Mouse (Mus musculus): ENCODE measurements around the gene Zscan26.
"Not testable (repeated sequence)": the region's sequence is repeated elsewhere in the genome, so short reads cannot be mapped to it uniquely, and the experiment has no call there.

Gene Zscan26

DNA sequence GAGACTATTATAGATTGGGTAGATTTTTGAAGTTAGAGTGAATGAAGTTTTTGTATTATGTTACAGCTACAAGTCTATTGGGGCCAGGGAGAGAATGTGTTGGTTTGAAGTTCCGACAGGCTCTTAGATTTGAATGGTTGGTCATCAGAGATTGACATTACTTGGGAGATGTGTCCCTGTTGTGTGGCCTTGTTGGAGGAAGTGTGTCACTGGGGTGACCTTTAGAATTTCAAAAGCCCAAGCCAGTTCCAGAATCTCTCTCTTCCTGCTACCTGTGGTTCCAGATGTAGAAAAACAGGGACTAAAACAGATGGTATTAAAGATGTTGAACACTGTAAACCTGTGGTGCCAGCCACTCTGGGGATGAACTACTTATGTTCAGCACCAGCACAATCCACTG, 25.9 kb downstream of the Zscan26 start:
- DNase-seq (ENCODE audit: low read depth, low spot score): no peak

GRCm38 (mm10) chr13:21423301-21423700, 30.2 kb downstream of the Zscan26 start:
- DNase-seq (ENCODE audit: low read depth, low spot score): no peak

DNA sequence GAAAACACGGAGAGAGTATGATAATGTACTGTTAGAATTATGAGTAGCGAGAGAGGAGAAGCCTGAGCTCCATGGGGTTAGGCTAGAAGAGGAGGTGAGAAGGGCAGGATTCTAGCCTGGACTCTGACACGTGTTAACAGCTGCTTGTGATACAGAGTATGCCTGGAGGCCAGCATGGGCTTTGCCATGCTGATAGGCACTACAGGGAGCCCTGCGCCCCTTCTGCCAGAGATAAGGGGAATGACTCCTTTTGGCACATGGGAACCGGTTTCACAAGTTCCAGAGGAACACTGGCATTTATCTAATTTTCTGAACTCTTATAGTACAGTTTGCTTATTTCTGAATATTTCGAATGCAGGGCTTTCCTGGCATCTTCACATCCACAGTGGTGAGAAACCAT, 34.7 kb downstream of the Zscan26 start:
- no peak for DNase-seq (ENCODE audit: low read depth, low spot score)

GRCm38 (mm10) chr13:21417298-21418010, 36.1 kb downstream of the Zscan26 start:
- no peak for DNase-seq (ENCODE audit: low read depth, low spot score)

- no peak for DNase-seq (ENCODE audit: low read depth, low spot score)
These were observed 37.8 kb downstream of the Zscan26 start for GRCm38 (mm10) chr13:21415750-21416149.

DNA sequence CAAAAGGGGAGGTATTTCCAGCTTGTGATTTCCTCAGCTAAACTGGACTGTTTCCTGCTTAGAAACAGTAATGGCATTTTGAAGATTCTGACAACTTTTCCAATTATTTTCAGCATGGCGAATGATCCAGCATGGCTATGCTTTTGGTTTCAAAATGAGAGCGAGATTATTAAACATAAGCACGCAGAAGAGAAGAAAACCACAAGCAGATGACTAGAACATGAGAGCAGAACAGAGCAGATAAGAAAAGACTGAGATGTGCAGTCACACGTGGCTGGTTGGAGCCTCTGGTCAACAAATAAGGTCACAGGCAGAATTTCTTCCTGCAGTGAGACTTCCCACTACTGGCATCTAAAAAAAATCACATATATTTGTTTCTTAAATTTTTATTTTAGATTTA, 38.3 kb downstream of the Zscan26 start:
- DNase-seq (ENCODE audit: low read depth, low spot score): no peak

DNA sequence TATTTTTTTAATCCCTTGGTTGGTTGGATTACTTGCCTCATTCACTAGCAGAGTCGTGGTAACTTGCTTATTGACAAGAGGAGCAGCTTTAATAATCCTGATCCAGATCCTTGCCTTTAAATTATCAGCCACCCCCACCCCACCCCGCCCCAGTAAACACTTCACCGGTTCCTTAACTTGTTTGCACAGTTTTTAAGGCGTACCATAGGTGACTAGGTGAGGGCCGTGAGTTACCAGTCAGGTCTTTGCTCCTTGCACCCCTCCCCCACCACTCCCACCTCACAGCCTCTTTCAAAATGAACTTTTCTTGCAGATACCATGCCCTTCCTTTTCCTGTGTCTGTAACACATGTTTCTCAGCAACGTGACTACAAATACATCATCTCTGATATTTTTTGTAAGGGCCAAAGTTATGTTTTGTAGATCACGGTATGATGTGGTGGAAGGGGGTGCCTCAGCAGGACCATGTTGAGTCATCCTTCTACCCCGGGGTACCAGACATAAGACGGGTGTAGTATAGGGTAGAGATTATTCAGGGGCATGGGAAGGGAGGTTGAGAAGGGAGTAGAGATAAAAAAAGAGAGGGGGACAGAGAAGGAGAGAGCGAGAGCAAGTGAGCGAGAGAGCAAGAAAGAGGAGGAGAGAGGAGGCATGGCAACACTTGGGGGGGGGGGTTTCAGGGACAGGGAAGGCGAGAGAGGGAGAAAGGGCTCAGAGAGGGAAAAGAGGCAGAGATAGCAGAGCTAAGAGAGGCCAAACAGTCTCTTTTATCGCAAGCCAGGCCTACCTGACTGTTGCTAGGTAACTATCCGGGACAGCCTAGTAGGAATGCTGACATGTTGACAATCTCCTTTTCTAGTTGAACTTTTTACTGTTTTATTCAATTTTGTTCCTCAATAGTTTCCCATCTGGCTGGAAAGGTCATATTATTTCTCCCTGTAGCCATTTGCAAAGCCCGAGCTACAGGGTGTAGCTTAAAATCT, 39.0 kb downstream of the Zscan26 start:
- peak; percentile 46 for DNase-seq (ENCODE audit: low read depth, low spot score)

DNA sequence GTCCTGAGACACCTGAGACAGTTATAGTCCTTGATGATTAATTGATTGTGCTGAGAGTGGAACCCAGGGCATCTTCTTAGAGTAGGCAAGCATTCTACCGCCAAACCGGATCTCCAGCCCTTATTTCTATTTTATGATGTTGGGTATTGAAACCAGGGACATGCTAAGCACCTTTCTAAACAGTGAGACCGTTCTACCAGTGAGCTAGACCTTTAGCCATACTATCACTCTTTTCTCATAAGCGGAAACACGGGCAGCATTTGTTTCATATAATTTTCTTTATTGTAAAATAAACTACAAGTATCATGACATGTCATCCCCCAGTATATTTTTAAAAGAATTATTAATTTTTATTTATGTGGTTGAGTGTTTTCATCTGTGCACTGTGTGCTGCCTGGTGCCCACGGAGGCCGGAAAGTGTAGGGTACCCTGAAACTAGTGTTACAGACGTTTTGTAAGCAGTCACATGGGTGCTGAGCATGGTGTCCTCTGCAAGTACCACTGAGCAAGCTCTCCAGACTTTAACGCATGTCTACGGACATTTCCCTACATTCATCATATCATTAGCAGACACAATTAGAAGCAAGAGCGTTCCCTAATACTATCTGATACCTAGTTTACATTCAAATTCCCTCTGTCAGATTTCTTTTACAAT, 44.6 kb downstream of the Zscan26 start:
- no peak for DNase-seq (ENCODE audit: low read depth, low spot score)

GRCm38 (mm10) chr13:21407969-21408804, 45.3 kb downstream of the Zscan26 start:
- peak; percentile 93 for DNase-seq (ENCODE audit: low read depth, low spot score)

DNA sequence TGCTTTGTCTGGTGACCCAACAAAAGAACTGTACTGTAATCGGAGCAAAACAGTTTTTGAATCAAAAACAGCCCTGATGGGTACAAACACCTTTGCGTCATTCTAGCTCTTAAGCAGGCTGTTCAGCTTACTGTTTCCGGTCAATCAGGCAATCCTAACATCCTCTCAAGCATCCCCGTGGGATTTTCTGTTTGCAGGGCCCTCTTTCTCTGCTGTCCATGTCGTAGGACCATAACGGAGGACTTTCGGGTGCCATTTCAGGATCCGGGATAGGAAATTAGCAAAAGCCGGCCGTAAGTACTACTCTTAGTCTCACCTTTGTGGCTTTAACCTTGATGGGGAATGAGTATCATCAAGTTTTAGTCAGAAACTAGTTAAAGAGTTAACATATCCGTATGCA, 46.2 kb downstream of the Zscan26 start:
- no peak for DNase-seq (ENCODE audit: low read depth, low spot score)

DNA sequence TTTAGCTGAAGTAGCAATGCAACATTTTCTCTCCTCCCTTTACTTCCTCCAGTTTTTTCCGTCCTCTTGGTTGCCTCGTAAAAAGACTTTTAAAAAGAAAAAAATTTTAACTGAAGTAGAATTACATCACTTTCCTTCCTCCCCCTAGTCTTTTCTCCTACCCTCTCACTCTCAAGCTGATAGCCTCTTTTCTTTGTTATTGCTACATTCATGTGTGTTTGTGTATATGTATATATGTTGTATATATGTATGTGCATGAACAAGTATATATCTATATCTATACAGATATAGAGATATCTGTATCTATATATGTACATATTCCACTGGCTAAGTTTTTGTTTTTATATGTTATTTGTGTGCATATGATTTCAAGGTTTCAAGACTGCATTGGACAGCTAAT, 50.7 kb downstream of the Zscan26 start:
- DNase-seq (ENCODE audit: low read depth, low spot score): no peak

GRCm38 (mm10) chr13:21402287-21402846, 51.2 kb downstream of the Zscan26 start, which contains the start of gene Zkscan3:
Gene Zkscan3, minus strand, starts transcription at chr13:21402755.
- DNase-seq (ENCODE audit: low read depth, low spot score): peak; percentile 85

GRCm38 (mm10) chr13:21401636-21402286, 51.8 kb downstream of the Zscan26 start:
- peak; percentile 57 for DNase-seq (ENCODE audit: low read depth, low spot score)

GRCm38 (mm10) chr13:21401166-21401565, 52.4 kb downstream of the Zscan26 start:
- DNase-seq (ENCODE audit: low read depth, low spot score): no peak

GRCm38 (mm10) chr13:21397486-21397885, 56.0 kb downstream of the Zscan26 start:
- DNase-seq (ENCODE audit: low read depth, low spot score): no peak

GRCm38 (mm10) chr13:21396048-21396447, 57.5 kb downstream of the Zscan26 start:
- DNase-seq (ENCODE audit: low read depth, low spot score): not testable (repeated sequence)

DNA sequence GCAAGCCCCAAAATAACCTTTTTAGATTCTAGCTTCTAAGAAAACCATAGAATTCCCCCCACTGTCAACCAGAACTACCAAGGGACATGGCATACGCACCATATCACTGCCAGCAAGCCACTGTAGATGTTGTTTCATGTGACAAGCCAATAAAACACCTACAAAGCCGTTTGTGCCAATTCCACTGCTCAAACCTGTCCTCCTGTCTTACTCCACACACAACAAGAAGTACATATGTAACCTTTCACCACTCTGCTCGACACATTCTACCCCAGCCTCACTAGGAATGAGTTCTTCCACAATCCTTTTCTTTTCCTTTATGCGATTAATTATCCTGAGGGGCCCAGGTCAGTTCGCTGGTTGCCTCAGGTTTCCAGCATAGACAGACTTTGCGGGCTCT, 57.9 kb downstream of the Zscan26 start:
- no peak for DNase-seq (ENCODE audit: low read depth, low spot score)

DNA sequence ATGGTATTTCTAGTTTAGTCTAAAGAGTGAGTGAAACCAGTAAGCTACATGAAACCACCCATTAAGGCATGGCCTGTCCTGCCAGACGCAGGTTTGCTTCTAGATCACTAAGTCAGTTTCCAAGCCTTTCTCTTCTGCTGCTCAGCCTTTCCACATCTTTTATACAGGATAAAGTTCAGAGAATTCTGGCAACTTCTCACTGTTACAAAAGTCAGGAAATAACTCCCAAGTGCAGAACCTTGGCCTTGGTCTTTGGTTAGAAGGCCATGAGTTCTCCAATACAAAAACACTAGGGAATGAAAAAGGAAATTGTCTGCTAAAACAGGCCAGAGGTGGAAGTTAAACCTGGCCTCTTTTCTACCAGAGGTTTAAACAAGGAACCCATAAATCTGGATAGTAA, 58.3 kb downstream of the Zscan26 start:
- DNase-seq (ENCODE audit: low read depth, low spot score): no peak
